Mouse (Mus musculus) heart, postnatal 25 days (tissue): ENCODE data around the gene Galnt6. TPM values are rescaled to one million over a fixed set of nuclear protein-coding genes. Genes with fewer than 3 reads are reported as not detected.
A peak's percentile ranks its signal among the peaks of the same experiment; 100 is the strongest.
"Not testable (repeated sequence)": the region's sequence is repeated elsewhere in the genome, so short reads cannot be mapped to it uniquely, and the experiment has no call there.

Experiments
- DNase-seq: peaks from one replicate; pipeline ENCODE4 v3.0.0; 2022; ENCODE audit warnings: low spot score
- intact Hi-C: fragments of 180-260 bp; cut with DNase I; formaldehyde crosslinking; loops from one replicate; pipeline ENCODE4 v1.15.1; 2025
- total RNA-seq, 2 experiments: library from RNA; stranded (reverse); gene quantifications; 2 replicates each; pipeline ENCODE4 v1.2.3; 2021

The Galnt6 gene
- total RNA-seq = 1 to 10 TPM in 1 of 2 experiments, under 1 TPM in 1; 0.99 to 1.2 TPM

GRCm38 (mm10) chr15:100729281-100729985 lies at the start of gene Galnt6:
Gene Galnt6, minus strand, starts transcription at chr15:100729376.
- no peak for DNase-seq
- intact Hi-C loops = no loop called here

- no peak for DNase-seq
- intact Hi-C loops = no loop called here
Measured at GRCm38 (mm10) chr15:100777020-100778016, 48.1 kb upstream of the Galnt6 start.

- intact Hi-C loops = no loop called here
- no peak for DNase-seq
Measured at GRCm38 (mm10) chr15:100776424-100776823, 47.2 kb upstream of the Galnt6 start.

DNA sequence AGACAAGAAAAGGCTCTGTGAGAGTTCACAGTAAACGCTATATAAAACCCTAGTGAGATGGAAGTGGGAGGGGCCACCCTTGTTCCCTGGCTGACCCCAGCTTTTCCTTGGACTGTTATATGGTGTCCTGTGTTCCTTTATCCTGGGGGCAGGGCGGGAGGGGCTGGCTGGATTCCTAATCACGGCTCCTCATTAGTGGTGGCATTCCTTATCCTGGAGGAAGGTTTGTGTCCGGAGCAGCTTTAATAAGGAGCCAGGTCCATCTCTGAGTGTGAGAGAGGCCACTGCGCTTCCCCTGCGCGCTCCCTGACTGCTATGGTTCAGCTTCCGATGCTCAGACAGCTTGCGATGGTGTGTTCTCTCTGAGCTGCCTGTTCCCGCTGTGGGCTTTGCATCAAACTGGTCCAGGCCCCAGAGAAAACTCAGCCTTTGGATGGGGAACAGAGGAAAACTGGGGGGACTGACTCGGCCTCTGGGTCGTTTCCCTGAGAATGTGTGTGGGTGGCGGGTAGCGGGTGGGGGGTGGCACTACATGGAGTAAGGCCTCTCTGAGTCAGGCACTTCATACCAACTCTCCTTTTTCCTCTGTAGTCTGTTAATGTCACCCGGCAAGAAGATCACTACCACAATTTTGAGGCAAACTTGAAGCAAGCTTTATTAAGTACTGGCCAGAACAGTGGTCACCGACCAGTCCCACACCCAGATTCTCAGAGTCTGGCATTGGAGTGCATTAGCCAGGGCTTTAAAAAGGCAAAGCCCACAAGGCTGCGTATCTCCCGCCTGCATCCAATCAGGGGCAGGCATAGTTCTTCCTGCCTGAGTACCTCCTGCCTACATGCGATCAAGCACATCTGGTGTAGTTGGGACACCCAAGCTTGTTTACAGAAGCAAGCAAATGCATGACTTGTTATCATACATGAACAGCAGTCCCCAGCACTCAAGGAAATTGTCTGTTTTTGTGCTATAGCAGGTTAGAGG lies 46.3 kb upstream of the Galnt6 start:
- DNase-seq = no peak
- intact Hi-C loops = no loop called here

- intact Hi-C loops, DNase-seq: not testable (repeated sequence)
Measured at GRCm38 (mm10) chr15:100773859-100774258, 44.7 kb upstream of the Galnt6 start.

DNA sequence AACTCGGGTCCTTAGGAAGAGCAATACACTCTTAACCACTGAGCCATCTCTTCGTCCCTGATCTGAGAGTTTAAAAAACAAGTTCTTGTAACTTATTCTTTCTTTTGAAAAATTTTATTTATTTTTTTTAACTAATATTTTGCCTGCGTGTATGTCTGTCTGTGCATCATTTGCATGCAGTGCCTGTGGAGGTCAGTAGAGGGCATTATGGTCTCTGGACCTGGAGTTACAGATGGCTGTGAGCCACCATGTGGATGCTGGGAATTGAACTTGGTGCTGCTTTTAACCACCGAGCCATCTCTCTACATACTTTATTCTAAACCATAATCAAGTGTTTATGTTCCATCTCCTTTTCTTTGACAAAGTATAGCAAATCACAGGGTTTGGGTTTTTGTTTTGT lies 43.5 kb upstream of the Galnt6 start:
- no peak for DNase-seq
- intact Hi-C loops = no loop called here

DNA sequence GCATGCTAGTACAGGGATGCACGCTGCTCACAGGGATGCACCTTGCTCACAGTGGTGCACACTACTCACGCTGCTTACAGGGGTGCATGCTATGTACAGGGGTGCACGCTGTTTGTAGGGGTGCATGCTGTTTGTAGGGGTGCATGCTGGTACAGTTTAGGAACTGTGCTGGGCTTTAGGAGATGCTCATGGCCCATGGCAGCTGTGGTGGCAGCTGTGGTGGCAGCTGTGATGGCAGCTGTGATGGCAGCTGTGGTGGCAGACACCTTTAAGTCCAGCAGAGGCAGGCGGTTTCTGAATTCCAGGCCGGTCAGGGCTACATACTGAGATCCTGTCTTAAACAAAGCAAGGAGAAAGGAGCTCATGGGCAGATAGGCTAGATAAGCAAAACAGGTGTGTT lies 41.2 kb upstream of the Galnt6 start:
- no peak for DNase-seq
- intact Hi-C loops = no loop called here

GRCm38 (mm10) chr15:100769023-100769422 lies 39.8 kb upstream of the Galnt6 start:
- DNase-seq, intact Hi-C loops: not testable (repeated sequence)

DNA sequence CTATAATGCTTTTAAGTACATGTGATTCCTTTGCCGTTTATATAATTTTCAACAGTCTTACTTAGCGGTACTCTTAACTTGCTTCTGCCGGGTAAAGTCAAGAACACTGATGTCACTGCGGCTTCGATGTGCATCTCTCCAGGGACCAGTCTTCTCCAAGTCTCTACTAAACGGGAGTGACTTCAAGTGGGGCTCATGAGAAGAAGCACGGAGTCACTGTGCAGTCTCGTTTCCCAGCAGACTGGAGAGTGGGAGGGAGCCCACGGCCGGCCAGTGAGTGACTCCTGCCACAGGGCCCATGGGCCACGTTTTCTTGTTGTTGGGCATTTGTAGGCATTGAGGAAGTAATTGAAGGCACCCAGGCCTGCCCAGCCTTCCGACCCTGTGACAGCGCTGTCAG lies 38.7 kb upstream of the Galnt6 start:
- no peak for DNase-seq
- intact Hi-C loops = no loop called here

GRCm38 (mm10) chr15:100766826-100767225 lies 37.6 kb upstream of the Galnt6 start:
- DNase-seq = no peak
- intact Hi-C loops = no loop called here

DNA sequence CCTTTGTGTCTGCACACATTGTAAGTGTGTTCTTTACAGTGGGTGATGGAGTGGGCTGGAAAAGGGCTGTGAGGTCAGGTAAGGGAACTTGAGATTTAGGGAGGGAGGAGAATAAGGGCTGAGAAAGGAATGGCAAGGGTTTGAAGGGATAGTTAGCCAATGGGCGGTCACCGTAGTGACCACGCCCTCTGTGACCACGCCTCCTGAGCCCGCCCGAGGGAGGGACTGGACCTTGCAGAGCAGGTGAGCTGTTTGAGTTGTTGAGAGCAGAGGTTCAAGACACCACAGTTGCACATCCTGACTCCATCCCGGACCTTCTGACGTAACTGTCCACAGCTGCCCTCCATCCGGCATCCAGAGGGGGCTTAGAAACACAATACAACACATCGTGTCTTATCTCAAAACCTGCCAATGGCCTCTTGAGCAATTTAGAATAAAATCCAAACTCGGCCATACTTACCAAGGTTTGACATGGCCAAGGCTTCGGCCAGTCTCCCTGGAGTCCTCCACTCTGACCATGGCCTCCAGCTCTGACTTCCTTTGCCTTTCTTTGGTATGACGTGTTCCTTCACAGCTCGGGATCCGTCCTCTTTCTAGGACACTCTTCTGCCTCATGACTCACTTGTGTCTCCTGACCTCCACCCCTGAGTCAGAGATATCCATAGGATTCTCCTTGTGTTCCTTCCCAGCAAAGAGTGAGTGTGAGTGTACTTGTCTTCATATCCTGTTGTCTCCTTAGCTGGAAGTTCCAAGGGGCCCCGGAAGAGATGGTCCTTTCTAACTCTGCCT lies 35.2 kb upstream of the Galnt6 start:
- no peak for DNase-seq
- intact Hi-C loops = loop anchor here (5.0 kb wide), 1 partner anchor 433 kb away; no protein-coding TSS in a partner anchor

DNA sequence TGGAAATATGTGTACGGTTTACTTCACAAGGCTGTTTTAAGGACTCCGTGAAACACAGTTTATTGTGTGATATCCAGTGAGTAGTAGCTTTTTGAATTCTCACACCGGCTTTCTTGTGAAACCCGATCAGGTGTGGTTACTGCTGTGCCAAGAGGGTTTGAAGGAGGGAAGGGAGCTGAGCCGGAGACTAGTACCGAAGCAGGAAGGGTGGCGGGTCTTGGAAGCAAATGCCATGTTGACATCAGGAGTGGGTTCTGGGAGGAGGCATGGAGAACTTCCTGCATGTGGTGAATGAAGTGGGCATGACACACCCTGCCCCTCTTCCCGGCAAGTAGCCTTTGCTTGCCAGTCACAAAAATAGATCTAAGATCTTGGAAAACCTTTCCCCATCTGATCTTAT lies 33.5 kb upstream of the Galnt6 start:
- intact Hi-C loops = loop anchor here (5.0 kb wide), 1 partner anchor 435 kb away; no protein-coding TSS in a partner anchor
- no peak for DNase-seq

DNA sequence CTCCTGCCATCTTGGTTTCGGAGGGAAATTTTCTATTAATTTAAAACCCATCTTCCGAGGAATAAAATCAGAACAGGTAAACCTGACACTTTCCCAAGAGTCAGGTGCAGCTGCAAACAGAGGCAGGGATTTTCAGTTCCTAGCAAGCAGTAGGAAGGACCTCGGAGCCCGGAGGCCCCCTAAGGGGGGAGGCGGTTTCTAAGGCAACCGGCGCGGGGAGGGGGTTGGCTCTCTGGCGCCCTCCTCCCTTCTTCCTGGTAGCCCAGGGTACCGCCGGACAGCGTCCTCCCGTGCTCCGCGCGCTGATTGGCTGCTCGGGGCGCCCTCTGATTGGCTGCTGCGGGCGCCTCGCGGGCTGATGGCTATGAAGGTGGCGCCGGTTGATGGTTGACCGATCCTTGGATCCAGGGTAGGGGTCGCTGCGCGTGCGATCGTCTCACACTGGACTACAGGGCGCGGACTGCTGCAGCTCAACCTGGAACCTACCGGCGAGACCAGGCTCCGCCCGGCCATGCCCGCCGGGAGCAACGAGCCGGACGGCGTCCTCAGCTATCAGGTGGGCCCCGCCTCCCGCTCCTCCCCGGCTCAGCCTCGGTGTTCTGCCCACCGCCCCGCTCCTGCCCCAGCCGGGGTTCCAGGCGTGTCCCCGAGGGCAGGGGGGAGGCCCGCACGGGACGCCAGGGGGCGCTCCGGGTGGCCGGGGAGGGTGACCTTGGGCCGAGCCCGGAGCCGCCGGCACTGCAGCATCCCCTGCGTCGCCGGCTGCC lies 32.4 kb upstream of the Galnt6 start, which contains the start of gene Slc4a8:
Gene Slc4a8 (plus strand): TSS at position 329 of the 767 bp plus-strand sequence.
- intact Hi-C loops = loop anchor here (5.0 kb wide), 1 partner anchor 436 kb away; no protein-coding TSS in a partner anchor
- DNase-seq = peak; percentile 82

GRCm38 (mm10) chr15:100761036-100761418 lies 31.9 kb upstream of the Galnt6 start:
- no peak for DNase-seq
- intact Hi-C loops = loop anchor here (5.0 kb wide), 1 partner anchor 436 kb away; no protein-coding TSS in a partner anchor

DNA sequence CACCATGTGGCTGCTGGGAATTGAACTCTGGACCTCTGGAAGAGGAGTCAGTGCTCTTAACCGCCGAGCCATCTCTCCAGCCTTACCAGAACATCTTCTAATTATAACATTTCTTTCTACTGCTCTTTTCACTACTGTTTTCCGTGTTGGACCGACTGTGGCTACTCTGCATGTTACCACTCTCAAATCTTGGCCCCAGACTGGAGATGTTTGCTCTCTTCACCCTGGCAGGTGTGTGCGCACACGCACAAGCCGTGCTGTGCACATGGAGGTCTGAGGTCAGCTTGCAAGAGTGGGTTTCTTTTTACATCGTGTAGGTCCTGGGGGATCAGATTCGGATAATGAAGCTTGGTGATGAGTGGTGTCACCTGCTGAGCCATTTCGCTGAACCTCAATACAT lies 30.1 kb upstream of the Galnt6 start:
- intact Hi-C loops = loop anchor here (5.0 kb wide), 2 partner anchors 238 to 283 kb away; no protein-coding TSS in a partner anchor
- DNase-seq = no peak

DNA sequence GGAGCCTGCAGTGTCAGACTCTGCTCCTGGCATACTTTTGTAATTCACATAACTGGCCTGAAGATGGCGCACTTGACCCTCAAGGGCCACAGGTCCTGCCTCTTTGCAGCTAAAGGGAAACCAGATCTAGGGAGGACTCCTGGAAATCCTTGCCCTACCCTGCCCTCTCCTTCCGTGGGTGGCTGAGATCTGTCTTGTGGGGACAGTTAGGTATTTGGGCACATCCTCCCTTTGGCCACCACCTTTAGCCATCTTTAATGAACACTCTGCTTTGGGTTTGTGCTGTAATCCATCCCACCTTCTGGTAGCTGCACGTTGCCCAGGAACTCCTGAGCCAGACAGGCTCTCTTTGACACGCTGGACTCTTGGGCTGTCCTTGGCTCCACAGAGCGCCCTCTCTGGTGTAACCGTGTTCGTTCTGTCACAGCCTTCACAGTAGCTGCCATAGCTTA lies 28.4 kb upstream of the Galnt6 start:
- no peak for DNase-seq
- intact Hi-C loops = loop anchor here (2.0 to 5.0 kb wide), 3 partner anchors 81 to 285 kb away; no protein-coding TSS in a partner anchor

DNA sequence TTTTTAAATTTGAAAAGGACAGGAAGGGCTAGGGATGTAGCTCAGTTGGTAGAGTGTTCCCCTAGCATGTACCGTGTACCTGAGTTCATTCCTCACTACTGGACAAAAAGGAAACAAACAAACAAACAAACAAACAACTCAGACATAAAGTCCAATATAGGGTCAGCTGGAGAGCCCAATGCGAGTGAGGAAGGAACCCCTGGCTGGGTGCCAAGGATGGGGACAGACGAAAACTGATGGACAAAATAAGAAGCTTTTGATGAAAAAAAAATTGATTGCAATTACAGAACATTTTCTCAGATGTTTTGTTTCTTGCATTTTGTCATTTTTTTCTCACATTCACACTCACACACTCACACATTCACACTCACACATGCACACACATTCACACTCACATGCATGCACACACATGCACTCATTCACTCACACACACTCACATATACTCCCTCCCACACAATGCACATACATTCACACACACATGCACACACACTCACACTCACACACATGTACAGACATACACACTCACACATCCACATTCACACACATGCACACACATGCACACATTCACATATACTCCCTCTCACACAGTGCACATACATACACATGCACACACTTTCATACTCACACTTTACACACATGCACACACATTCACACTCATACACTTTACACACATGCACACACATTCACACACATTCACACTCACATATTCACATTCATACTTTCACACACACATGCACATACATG lies 26.9 kb upstream of the Galnt6 start:
- intact Hi-C loops = loop anchor here (2.0 to 5.0 kb wide), 3 partner anchors 83 to 286 kb away; no protein-coding TSS in a partner anchor
- no peak for DNase-seq
